Comparison of ENCODE assay signal across 7 mouse cellular contexts in the genomic region with DNA sequence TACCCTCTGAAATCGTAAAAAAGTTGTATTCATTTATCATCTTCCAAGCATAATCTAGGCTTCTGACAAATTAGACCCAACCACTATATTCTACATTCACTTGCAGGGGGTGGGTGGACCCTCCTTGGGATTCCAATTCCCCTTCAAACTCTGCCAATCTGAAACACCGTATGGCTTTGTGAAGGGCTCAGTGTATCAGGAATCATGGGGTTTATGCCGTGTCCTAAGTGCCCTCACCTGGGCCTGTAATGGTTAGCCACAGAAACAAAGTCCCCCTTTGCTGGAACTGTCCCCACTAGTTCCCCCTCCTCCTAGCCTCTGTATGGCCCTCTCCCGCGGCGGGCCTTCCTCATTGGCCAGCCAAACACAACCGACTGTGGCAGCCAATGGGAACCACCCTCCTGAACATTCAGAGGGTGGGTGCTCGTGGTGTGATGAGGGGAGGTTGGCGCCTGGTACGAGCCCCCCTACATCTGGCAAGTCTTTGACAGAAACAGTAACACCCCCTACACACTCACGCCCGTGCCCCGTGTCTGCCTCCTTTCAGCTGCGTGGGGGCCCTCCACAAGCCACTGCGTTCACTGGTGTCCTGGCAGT. TPM values are rescaled to one million over a fixed set of nuclear protein-coding genes. Genes with fewer than 3 reads are reported as not detected.
DNase-seq lines count a peak whose midpoint lies in the region; ATAC-seq and TF ChIP-seq lines count a peak whose summit lies in the region.

No protein-coding gene starts in this region.

- peak overlapping the region; percentile 63 for H3K4me2 ChIP-seq in lung, postnatal 0 days (replicated peaks; ENCODE audit: low read depth, low read length)
- H3K4me2 ChIP-seq in hindbrain, embryonic 16.5 days (ENCODE audit: low read length): peak overlapping the region; percentile 65
- H3K4me2 ChIP-seq in liver, embryonic 16.5 days (ENCODE audit: low read depth, low read length): peak overlapping the region; percentile 60
- peak overlapping the region; percentile 72 for H3K4me2 ChIP-seq in stomach, embryonic 15.5 days

- 24% methylated on average over 15 of the region's 15 CpGs for WGBS in lung, postnatal 0 days
- 23% methylated on average over 15 of the region's 15 CpGs for WGBS in hindbrain, embryonic 16.5 days
- WGBS in liver, embryonic 16.5 days (ENCODE audit: insufficient replicate concordance): 30% methylated on average over 15 of the region's 15 CpGs
- WGBS in stomach, embryonic 15.5 days: 24% methylated on average over 15 of the region's 15 CpGs

- no peak for DNase-seq in lung, postnatal 0 days (ENCODE audit: low spot score)
- DNase-seq in lung, postnatal 14 days: no peak
- peak; percentile 67 for DNase-seq in embryo, embryonic 10.5 days (ENCODE audit: low spot score)
- DNase-seq in ovary, postnatal 10 days (ENCODE audit: low spot score): no peak

- H3K36me3 ChIP-seq in lung, postnatal 0 days (ENCODE audit: insufficient read depth, low read length): no peaks in the 10 kb centered on the region
- H3K36me3 ChIP-seq in hindbrain, embryonic 16.5 days (ENCODE audit: control insufficient read depth, insufficient read depth, low read length): no peaks in the 10 kb centered on the region
- H3K36me3 ChIP-seq in liver, embryonic 16.5 days (ENCODE audit: control insufficient read depth, insufficient read depth): no peaks in the 10 kb centered on the region
- no peaks in the 10 kb centered on the region for H3K36me3 ChIP-seq in stomach, embryonic 15.5 days

- H3K27me3 ChIP-seq in lung, postnatal 0 days (replicated peaks; ENCODE audit: insufficient read depth, low read length): no peaks in the 10 kb centered on the region
- no peaks in the 10 kb centered on the region for H3K27me3 ChIP-seq in hindbrain, embryonic 16.5 days (replicated peaks; ENCODE audit: control insufficient read depth, insufficient read depth, low read length)
- H3K27me3 ChIP-seq in liver, embryonic 16.5 days (ENCODE audit: control insufficient read depth, insufficient read depth, low read depth, low read length): peaks cover 13% of the 10 kb centered on the region
- no peaks in the 10 kb centered on the region for H3K27me3 ChIP-seq in stomach, embryonic 15.5 days (replicated peaks)

- H3K9me3 ChIP-seq in lung, postnatal 0 days (ENCODE audit: low read length): no peaks in the 10 kb centered on the region
- H3K9me3 ChIP-seq in hindbrain, embryonic 16.5 days (ENCODE audit: control insufficient read depth, low read length): no peaks in the 10 kb centered on the region
- H3K9me3 ChIP-seq in liver, embryonic 16.5 days (replicated peaks; ENCODE audit: control insufficient read depth, low read length): no peaks in the 10 kb centered on the region
- no peaks in the 10 kb centered on the region for H3K9me3 ChIP-seq in stomach, embryonic 15.5 days

- no peak overlapping the region for H3K9ac ChIP-seq in lung, postnatal 0 days (replicated peaks; ENCODE audit: low read depth)
- H3K9ac ChIP-seq in hindbrain, embryonic 16.5 days (ENCODE audit: low read depth, low read length): peak overlapping the region; percentile 74
- no peak overlapping the region for H3K9ac ChIP-seq in liver, embryonic 16.5 days (ENCODE audit: low read depth, low read length)
- H3K9ac ChIP-seq in stomach, embryonic 15.5 days: no peak overlapping the region

- ATAC-seq in lung, postnatal 0 days: no peak
- ATAC-seq in hindbrain, embryonic 16.5 days: peak; percentile 95
- no peak for ATAC-seq in liver, embryonic 16.5 days (ENCODE audit: low read depth)
- ATAC-seq in stomach, embryonic 15.5 days (ENCODE audit: insufficient read depth, low FRiP score, low read depth): peak; percentile 43; the same call in 1 of the 2 replicates

- no peak for TF ChIP-seq EP300 in lung, postnatal 0 days (IDR thresholded peaks at IDR 0.05)

- H3K27ac ChIP-seq in lung, postnatal 0 days (ENCODE audit: low read length): no peak overlapping the region
- H3K27ac ChIP-seq in hindbrain, embryonic 16.5 days (ENCODE audit: low read depth, low read length): peak overlapping the region; percentile 91
- no peak overlapping the region for H3K27ac ChIP-seq in liver, embryonic 16.5 days (ENCODE audit: low read length)
- no peak overlapping the region for H3K27ac ChIP-seq in stomach, embryonic 15.5 days

- H3K4me1 ChIP-seq in lung, postnatal 0 days (ENCODE audit: insufficient read depth, low read depth, low read length): no peaks in the 10 kb centered on the region
- peaks cover 11% of the 10 kb centered on the region for H3K4me1 ChIP-seq in hindbrain, embryonic 16.5 days (ENCODE audit: control insufficient read depth, insufficient read depth, low read depth, low read length)
- H3K4me1 ChIP-seq in liver, embryonic 16.5 days (ENCODE audit: control insufficient read depth, low read depth, low read length): no peaks in the 10 kb centered on the region; the same call in 1 of the 2 replicates
- H3K4me1 ChIP-seq in stomach, embryonic 15.5 days: no peaks in the 10 kb centered on the region; the same call in 1 of the 2 replicates

- H3K4me3 ChIP-seq in lung, postnatal 0 days (ENCODE audit: low read depth, low read length): peak overlapping the region; percentile 29; the same call in 1 of the 2 replicates
- peak overlapping the region; percentile 53 for H3K4me3 ChIP-seq in hindbrain, embryonic 16.5 days (ENCODE audit: low read length)
- H3K4me3 ChIP-seq in liver, embryonic 16.5 days (ENCODE audit: low read depth, low read length): peak overlapping the region; percentile 41
- H3K4me3 ChIP-seq in stomach, embryonic 15.5 days (replicated peaks): peak overlapping the region; percentile 45

- TF ChIP-seq CTCF in lung, postnatal 0 days (IDR thresholded peaks at IDR 0.05): no peak

RNA-seq across cellular contexts. Expression of a gene that starts 0.8 kb away (rescaled TPM):
- 1.2 and 1.3 TPM in 2 replicates for polyA plus RNA-seq in lung, postnatal 0 days (2015; fragmentation: Nextera tagmentation; extraction: Ambion mirVana)
- polyA plus RNA-seq in hindbrain, embryonic 16.5 days (2015; fragmentation: Nextera tagmentation; extraction: Ambion mirVana): 88.5 and 98.7 TPM in 2 replicates
- 0.26 and 0.33 TPM in 2 replicates for polyA plus RNA-seq in liver, embryonic 16.5 days (2015; fragmentation: Nextera tagmentation; extraction: Ambion mirVana)
- polyA plus RNA-seq in stomach, embryonic 15.5 days (2015; fragmentation: Nextera tagmentation; extraction: Ambion mirVana): 6.3 and 7.3 TPM in 2 replicates

RNA-seq across cellular contexts. Expression of a gene that starts 4.9 kb away (rescaled TPM):
- 30.4 and 33.5 TPM in 2 replicates for polyA plus RNA-seq in lung, postnatal 0 days (2015; fragmentation: Nextera tagmentation; extraction: Ambion mirVana)
- 42.1 and 45.1 TPM in 2 replicates for polyA plus RNA-seq in hindbrain, embryonic 16.5 days (2015; fragmentation: Nextera tagmentation; extraction: Ambion mirVana)
- 62.8 and 63.9 TPM in 2 replicates for polyA plus RNA-seq in liver, embryonic 16.5 days (2015; fragmentation: Nextera tagmentation; extraction: Ambion mirVana)
- 73.3 and 89.2 TPM in 2 replicates for polyA plus RNA-seq in stomach, embryonic 15.5 days (2015; fragmentation: Nextera tagmentation; extraction: Ambion mirVana)

RNA-seq across cellular contexts. Expression of a gene that starts 55.4 kb away (rescaled TPM):
- 3.5 and 3.8 TPM in 2 replicates for polyA plus RNA-seq in lung, postnatal 0 days (2015; fragmentation: Nextera tagmentation; extraction: Ambion mirVana)
- polyA plus RNA-seq in hindbrain, embryonic 16.5 days (2015; fragmentation: Nextera tagmentation; extraction: Ambion mirVana): 0.35 and 0.82 TPM in 2 replicates
- 1.9 and 2.8 TPM in 2 replicates for polyA plus RNA-seq in liver, embryonic 16.5 days (2015; fragmentation: Nextera tagmentation; extraction: Ambion mirVana)
- 9.2 and 10.6 TPM in 2 replicates for polyA plus RNA-seq in stomach, embryonic 15.5 days (2015; fragmentation: Nextera tagmentation; extraction: Ambion mirVana)

Comparison
In these comparisons a context has a peak if more than half of its experiments do, and no peak if none do; other contexts are left out.
1. ATAC-seq: peak in hindbrain, embryonic 16.5 days (single experiment) and stomach, embryonic 15.5 days (single experiment); none in lung, postnatal 0 days (single experiment) and liver, embryonic 16.5 days (single experiment).
2. RNA of a gene that starts 0.8 kb away (polyA plus RNA-seq): 88.5 to 98.7 TPM in hindbrain, embryonic 16.5 days; 6.3 to 7.3 TPM in stomach, embryonic 15.5 days, 1.2 to 1.3 TPM in lung, postnatal 0 days and 0.26 to 0.33 TPM in liver, embryonic 16.5 days; every median in the first group is over 10 times any median in the second.
3. Peak in every context shown above with its lines, with median percentiles within 50 percentile points of each other: H3K4me2 ChIP-seq and H3K4me3 ChIP-seq.